Mouse (Mus musculus): ENCODE measurements around the gene Mmrn2.
"Not testable (repeated sequence)": the region's sequence is repeated elsewhere in the genome, so short reads cannot be mapped to it uniquely, and the experiment has no call there.

Gene Mmrn2

DNA sequence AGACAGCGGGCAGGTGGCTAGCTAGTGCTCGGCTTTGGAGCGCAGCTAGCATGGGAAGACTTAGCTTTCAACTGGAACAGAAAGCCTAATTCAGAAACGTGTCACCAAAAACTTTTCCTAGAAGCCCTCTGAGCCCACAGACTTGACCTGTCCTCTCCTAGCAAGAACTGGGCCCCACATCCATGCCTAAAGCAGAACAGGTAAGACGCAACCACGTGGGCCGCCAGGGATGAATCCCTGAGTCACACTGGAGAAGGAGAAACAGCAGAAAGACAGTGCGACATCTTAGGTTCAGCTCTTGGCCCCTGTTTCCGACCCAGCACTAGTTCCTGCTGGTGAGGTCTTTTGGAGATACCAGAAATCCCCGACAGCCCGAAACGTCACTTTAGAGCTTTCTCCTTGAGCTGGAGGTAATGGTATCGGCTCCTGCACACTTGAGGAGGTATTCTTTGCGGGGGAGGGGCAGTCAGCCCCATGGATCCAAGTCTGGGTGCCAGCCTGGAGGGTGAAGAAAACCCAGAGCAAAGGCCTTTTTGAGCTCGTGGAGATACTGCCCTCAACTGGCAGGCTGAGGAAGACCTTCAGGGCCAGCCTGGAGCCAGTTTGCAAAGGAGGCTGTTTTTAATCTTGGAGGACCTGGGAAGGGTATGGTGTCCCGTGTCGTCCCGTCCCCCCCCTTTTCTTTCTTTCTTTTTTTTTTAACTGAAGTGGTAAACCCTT, 12.4 kb upstream of the Mmrn2 start:
- peak; percentile 78 to 85 for DNase-seq

DNA sequence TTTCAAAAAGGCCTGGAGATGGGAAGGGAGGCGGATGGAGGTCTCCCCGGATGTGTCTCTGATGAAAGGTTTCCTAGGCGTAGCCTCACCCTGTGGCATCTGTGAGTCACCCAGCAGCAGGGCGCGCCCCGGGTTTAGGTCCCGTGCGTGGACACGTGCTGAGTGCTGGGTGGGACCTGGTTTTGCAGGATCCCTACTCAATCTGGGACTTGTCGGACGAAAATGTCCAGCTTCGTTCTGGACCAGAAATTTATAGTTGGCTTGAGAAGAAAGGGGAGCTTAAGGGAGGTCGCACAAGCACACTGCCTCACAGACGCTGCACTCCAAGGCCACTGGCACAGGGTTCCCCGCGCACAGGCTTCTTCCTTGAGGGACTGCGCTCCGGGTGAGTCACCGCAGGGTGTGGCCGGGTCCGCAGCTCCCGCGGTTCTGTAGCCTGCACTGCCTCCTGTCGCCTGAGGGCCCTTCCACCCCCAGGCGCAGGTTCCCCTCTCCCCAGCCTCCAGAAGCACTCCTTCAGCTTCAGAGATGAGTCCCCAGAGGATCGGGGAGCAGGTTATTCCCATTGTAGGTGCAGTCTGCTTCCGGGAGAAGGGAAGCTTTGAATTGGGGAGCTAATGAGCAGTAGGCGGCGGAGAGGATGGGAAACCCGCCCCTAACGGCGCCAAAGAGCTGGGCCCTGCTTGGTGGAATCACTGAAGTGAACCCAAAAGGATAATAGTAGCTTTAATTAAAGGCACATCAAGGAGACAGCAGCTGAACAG, 11.6 kb upstream of the Mmrn2 start:
- DNase-seq = peak; percentile 69 to 70

DNA sequence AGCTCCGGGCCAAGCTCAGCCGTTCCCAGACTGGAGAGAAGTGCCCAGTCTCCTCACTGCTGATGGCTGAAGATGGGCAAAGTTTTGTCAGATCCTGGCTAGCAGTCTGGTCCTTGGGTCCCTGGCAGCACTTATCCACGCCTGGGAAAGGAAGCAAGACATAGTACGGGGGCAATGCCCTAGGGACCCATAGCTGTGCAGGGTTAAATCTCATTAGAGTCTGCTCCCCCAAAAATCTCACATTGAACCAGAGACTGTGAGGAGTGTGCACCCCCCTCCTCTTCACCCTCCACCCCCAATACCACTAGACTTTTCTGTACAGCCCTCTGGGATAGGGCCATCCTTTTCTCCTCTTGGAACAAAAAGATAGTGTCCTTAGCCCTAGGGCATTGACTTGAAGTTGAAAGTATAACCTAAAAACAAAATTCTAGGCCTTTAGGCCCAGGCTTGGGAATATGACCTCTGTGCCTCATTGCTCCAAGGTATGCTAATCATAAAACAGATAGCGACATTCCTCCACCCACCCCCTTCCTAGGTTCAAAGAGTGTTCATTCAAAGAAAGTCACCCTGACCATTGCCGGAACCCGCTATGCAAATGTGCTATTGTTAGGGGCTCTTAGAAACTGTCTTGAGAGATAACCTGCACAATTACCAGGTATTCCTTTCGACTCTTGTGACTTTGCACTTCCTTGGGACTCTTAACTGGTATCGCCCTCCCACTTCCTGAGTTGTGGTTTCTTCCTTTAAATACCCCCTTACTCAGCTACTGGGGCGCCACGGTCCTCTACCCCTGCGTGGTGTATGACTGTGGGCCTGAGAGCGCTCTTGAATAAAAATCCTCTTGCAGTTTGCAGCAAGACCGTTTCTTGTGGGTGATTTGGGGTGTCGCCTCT, 10.8 kb upstream of the Mmrn2 start:
- DNase-seq = not testable (repeated sequence)

DNA sequence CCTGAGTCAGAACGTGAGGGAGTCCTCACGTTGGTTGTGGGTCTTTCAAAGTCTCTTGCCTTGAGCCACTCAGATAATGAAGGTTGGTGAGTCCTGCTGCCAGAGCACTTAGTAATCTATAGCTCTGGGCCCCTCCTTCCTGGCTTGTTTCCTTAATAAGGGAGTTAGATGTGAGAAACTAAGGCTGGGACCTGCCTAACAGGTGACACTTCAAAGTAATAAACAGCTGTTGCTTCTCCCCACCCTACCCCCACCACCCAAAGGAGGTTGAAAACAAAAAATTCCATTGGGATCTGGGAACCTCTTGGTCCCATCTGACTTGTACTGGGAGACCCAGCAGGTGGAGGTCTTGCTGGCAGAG, 10.1 kb upstream of the Mmrn2 start:
- no peak for DNase-seq

DNA sequence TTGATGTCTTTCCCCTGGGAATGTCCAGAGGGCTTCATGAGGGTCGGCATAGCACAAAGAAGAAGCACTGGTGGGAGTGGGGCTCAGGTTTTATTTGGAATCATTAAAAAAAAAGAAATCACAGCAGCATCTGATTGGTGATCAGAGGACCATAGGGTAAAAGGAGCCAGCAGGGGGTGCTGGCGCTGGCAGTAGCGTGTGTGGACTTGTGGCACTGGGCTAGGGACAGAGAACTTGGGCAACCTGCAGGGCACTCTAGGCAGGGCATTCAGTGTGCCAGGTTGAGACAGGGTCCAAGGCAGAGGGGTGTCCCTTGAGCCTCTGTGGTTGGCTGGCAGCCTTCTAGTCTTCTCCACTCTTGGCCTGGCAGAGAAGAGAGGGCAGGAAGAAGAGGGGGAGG, 5.1 kb upstream of the Mmrn2 start:
- DNase-seq = no peak

DNA sequence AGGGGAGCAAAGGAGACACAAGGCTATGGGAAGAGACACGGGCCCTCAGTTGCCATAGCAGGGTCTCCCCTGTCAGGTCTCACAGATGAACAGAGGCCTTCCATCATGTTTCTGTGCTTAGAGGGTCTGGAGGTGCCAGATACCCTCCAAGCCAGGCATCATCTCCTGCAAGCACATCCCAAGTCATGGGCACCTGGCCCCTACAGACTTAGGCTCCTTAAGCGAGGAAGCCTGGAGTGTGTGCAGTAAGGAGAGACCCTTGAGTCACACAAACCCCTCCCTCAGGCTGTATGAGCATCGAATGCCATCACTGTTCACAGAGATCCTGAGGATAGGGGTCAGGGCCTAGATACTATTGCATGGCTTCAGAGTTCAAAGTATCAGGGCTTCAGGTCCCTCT, 4.3 kb upstream of the Mmrn2 start:
- DNase-seq = no peak

DNA sequence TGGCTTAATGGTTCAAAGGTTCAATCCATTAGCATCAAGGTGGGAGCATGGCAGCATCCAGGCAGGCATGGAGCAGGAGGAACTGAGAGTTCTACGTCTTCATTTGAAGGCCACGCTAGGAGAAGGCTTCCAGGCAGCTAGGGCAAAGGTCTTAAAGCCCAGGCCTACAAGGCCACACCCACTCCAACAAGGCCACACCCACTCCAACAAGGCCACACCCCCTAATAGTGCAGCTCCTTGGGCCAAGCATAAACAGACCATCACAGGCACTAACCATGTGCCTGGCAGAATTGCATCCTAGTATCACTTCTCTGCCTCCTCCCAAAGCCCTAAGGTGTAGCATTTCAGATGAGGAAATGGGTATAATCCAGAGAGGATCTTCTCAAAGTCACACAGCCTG, 3.5 kb upstream of the Mmrn2 start:
- DNase-seq = no peak

DNA sequence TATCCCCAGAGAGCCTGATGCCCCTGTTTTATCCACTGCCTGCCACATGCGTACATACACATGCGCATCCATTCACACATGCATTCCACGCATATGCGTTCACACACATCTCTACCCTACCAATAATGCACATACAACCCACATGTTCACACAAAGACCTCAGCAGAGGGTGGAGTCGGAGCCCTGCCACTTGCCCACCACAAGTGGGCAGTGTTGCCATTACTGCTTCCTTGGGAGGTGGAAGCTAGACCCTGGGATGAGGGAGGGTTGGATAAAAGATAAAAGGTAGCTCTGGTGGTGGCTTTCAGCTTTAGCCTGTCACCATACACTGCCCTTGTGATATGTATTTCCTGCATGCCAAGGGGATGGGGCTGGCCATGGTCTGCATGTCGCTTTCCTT, 2.6 kb upstream of the Mmrn2 start:
- DNase-seq = peak; percentile 37 to 55

DNA sequence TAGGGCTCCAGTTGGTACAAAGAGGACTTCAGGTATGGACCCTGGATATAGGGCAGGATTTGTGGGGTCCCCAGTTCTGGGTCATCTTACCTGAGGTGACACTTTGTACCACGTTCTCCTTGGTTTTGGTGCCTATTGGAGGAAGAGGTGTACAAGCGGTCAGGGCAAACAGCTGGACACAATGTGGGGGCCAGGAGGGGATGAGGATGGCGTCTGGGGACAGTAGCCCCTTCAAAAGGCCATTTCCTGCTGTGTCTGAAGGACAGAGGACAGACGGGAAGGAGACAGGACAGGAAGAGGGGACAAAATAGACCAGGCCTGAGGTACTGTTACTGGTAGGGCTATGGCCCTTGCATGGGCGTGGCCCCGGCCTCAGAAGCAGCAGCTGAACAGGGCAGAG, 1.7 kb upstream of the Mmrn2 start:
- no peak for DNase-seq

DNA sequence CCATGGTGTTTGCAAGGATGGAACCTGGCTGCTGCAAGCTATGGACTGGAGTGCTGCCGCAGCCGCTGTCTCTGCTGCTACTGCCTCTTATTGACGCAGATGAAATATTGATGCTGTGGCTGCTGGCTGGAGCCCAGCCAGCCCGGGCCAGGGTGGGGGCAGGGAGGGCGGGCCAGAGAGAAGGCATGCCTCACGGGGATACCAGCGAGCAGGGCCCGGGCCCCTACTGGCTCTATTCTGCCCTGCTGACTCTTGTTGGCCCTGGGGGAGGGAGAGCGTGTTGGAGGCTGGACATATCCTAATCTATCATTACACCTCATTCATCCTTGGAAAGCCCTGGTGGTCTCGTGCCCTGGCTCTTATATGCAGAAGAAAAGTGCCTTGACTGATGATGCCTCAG, 688 bp upstream of the Mmrn2 start, which contains the start of gene Sncg:
Gene Sncg, minus strand, starts transcription at position 213 of the 400 bp plus-strand sequence.
- no peak for DNase-seq

DNA sequence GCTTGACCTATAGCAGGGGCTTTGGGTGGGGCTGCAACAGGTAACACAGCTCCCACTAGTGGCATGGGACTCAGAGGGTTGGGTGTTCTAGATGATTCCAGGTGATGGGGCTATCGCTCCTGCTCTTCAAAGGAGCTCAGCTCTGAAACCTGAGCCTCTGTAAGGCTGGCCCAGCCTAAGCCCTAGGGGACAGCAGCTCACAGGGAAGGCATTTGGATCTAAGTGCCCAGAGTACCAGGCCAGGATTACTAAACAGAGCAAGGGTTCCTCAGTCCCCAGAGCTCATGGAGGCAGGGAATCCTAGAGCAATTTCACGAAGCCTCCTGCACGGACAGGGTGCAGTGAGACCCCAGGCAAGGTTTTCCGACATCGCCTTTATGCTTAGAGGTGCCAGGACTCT, 676 bp downstream of the Mmrn2 start:
- no peak for DNase-seq

DNA sequence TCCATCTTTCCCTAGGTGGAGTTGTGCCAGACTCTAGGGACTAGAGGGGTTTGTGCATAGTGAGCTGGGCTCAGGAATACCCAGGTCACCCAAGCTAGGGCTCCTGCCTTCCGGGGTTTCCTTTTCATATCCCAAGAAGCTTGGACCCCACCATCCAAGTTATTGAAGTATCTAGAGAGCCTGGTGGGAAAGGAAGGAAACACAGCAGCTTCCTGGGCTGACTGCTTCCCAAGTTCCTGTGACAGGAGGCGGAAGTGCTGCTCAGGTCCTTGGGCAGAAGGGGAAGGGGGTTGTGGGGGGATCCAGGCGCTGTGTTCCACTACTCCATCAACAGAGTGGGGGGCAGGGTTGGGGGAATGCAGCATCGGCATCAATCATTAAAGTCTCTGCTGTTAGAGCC, 1.9 kb downstream of the Mmrn2 start:
- DNase-seq = no peak

DNA sequence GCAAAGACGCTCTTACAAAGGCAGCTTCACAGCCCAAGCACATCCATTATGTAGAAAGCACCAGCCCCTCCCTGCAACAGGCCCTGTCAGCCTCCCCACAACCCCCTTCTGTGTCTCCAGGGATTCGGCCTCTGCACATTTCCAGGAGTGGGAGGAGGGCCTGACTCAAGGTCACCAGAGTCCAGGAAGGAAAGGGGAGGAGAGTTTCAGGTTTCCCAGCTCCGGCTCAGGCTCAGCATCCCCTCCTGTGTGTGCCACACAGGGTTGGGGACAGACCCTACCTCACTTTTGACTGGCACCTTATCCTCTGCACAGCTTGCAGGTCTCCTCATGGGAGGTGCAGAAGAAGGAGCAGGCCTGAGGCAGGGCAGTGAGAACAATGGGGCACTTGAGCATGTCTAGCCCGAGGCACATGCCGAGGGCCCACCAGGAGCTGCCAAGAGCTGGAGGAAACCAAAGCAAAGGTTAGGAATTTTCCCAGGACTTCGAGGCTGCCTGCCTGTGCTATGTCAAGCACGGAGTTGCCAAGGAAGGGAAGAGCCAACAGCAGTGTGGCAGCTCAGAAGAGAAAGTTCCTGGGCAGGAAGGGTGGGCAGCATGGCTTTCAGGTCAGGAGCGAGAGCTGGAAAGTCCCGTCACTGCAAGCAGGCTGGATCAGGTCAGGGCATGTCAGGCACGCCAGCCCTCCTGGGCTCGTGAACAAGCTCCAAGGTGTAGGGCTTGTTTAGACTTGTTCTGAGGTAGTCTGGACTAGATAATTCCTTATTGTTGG, 3.5 kb downstream of the Mmrn2 start:
- DNase-seq = no peak

DNA sequence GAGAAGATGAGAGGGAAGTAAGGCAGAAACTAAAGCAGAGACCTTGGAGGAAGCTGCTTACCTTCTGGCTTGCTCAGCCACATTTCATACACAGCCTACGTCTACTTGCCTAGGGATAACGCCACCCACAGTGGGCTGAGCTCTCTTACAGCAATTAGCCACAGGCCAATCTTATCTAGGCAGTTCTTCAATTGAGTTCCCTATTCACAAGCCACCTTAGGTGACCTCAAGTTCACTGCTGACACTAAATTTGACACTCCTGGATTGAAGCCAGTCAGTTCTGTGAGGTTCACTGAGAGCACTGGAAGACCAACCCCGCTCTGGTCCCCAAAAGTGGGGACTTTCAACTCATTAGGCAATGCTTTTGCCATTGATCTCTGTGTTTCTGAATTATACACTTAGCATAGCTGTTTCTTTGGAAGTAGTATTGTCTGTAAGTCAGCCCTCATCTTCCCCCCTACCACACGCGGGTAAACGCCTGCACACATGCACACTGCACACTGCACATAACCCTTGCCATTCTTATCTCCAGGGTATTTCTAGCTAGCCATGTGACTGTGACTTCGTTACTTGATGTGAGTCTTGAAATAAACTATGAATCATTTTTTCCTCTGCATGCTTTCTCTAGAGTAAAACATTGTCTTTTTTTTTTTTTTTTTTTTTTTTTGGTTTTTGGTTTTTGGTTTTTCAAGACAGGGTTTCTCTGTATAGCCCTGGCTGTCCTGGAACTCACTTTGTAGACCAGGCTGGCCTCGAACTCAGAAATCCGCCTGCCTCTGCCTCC, 7.8 kb downstream of the Mmrn2 start:
- DNase-seq = no peak

DNA sequence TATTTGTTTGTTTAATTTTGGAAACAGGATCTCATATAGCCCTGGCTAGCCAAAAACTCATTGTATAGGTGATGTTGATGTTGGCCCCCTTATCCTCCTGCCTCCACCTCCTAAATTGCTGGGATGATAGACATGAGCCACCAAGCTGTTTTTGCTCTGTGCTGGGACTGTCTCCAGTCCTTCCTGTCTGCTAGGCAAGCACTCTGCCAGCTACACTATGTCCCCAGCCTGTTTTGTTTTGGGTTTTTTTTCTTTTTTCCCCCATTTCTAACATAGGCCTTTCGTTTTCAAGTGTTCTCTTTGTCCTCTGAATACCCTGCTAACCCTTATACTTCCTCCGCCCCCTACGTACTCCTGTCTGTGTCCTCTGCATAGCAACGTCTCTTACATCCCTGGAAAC, 18.0 kb downstream of the Mmrn2 start:
- DNase-seq = no peak

DNA sequence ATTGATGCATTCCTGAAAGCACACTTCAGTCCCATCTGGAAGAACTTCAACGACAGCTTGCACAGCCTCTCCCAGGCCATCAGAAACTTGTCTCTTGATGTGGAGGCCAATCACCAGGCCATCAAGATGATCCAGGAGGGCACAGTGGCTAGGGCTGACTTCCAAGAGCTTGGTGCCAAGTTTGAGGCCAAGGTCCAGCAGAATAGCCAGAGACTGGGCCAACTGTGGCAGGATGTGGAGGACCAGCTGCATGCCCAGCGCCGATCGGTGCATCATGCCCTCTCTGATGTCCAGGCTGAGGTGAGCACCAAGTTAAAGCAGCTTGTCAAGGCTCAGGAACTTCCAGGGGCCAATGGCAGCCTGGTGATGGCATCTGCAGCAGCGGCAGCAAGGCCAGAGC, 22.6 kb downstream of the Mmrn2 start:
- DNase-seq = no peak

DNA sequence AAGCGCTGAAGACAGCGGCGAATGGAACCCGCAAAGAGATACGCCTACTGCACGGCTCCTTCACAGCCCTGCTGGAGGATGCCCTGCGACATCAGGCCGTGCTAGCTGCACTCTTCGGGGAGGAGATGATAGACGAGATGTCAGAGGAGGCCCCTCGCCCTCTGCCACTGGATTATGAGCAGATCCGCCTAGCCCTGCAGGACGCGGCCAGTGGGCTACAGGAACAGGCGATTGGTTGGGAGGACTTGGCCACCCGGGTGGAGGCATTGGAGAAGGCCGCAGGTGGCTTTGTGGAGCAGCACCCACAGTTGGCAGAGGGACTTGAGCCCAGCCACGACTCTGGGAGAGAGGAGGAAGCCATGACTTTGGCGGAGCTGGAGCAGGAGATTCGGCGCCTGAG, 23.6 kb downstream of the Mmrn2 start:
- DNase-seq = no peak

DNA sequence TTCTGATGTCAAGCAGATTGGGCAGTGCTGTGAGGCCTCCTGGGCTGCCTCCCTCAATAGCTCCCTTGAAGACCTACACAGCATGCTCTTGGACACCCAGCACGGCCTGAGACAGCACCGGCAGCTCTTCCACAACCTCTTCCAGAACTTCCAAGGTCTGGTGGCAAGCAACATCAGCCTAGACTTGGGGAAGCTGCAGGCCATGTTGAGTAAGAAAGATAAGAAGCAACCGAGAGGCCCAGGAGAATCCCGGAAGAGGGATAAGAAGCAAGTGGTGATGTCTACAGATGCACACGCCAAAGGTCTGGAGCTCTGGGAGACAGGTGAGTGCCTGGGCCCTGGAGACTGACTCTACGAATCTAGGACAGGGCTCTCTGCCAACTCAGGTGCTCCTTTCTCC, 24.0 kb downstream of the Mmrn2 start:
- DNase-seq = no peak

DNA sequence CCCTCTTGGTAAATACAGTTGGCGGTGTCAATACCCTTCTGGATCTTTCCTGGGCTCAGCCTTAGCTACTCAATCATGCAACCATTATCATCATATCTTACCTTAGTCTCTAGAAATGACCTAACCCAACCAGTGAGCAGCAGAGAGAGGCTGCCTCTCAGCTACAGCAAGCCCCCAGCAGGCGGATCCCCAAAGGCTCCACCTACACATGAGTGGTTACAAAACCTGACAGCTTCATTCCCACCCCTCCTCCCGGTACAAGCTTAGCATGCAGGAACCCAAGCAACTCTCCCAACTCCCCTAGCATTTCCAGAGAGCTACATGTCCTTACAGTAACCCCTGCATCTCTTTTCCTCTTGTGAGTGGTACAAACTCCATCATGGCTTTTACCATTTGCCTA, 24.8 kb downstream of the Mmrn2 start:
- no peak for DNase-seq

DNA sequence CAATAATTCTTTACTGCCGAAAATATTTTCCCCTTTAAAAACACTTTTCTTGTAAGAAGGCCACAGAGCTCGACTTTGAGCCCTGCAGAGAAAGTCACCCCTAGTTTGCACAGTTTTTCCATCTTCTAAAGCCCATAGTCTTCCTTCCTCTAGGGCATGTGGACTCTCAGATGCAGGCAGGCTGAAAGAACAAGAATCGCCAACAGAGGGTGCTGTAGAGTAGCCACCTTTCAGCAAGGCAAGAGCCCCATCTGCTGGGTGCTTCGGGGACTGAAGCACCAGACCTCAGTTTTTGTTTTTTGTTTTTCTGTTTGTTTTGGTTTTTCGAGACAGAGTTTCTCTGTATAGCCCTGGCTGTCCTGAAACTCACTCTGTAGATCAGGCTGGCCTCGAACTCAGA, 25.9 kb downstream of the Mmrn2 start:
- peak; percentile 67 to 77 for DNase-seq

DNA sequence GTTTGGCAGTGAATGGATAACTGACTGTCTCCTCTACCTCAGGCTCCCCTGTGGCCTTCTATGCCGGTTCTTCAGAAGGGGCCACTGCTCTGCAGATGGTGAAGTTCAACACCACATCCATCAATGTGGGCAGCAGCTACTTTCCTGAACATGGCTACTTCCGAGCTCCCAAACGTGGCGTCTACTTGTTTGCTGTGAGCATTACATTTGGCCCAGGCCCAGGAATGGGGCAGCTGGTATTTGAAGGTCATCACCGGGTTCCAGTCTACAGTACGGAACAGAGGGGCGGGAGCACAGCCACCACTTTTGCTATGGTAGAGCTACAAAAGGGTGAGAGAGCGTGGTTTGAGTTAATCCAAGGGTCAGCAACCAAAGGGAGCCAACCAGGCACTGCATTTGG, 27.6 kb downstream of the Mmrn2 start:
- DNase-seq = no peak

DNA sequence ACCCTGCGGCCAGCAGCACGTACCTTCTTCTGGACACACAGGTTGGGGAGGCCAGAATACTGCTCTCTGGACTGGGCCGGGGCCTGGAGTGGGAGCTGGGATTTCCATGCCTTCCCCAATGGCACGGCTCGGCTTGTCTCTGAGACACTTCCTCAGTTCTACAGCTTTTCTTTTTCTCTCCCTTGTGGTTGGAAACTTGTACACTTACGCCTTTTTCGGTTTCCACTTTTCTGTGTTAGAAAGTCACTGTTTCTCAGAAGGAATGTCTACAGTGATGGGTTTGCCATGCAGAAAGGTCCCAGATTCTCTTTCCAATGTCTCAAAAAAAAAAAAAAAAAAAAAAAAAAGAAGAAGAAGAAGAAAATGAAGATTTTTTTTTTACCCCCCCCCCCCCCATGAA, 28.2 kb downstream of the Mmrn2 start:
- DNase-seq = no peak
